Mouse (Mus musculus) thymus, postnatal 4 days (tissue): ENCODE results near the gene Bgn.

ENCODE experiments used
- DNase-seq: peaks from one replicate; pipeline ENCODE4 v3.0.0; 2021

Bgn gene

GRCm38 (mm10) chrX:73483484-73483810 lies at the start of gene Bgn:
Bgn (plus strand) TSS chrX:73483602.
- DNase-seq, result no peak

DNA sequence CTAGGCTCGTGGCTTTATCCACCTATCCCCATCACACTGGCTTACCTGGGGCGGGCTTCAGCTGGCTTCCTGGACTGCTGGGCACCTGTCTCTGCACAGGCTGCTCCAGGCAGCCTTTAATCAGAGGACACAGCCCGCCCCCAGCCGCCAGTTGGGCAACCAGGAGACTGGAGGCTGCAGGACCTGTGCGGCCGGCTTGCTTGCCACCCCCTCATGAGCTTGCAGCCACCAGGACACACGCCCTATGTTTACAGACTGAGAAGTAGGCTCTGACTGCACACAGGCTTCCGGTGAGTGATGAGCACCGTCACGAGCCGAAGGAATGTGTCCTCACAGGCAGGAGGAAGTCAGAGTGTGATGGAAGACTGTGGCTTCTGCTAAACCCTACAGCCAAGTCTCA lies 48.1 kb upstream of the Bgn start, which contains the start of gene Trex2:
Gene Trex2, minus strand, starts transcription at position 93 of the 400 bp plus-strand sequence.
- DNase-seq, result no peak

DNA sequence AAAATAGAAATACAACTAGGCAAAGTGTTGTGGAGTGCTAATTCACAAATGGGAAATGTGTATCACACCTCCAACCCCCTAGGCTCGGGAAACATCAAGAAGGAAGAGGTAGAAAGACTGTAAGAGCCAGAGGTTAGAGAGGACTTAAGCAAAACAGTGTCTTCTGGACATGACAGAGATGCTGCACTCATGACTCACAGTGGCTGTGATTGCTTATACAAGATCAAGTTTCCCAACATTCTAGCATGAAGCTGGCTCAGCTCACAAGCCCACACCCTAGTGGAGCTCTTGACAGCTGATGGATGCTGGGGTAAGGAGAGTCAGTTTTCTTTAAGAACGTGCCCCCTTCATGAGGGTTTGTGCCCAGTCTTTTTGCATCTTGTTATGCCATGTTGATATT lies 42.0 kb upstream of the Bgn start:
- DNase-seq, result no peak

- peak; percentile 82 for DNase-seq
These were observed 31.5 kb upstream of the Bgn start for GRCm38 (mm10) chrX:73451949-73452348.

- DNase-seq, result peak; percentile 87
These were observed 24.5 kb upstream of the Bgn start, which contains the start of gene Haus7 for GRCm38 (mm10) chrX:73458877-73459392. Haus7 (minus strand) TSS chrX:73459044.

DNA sequence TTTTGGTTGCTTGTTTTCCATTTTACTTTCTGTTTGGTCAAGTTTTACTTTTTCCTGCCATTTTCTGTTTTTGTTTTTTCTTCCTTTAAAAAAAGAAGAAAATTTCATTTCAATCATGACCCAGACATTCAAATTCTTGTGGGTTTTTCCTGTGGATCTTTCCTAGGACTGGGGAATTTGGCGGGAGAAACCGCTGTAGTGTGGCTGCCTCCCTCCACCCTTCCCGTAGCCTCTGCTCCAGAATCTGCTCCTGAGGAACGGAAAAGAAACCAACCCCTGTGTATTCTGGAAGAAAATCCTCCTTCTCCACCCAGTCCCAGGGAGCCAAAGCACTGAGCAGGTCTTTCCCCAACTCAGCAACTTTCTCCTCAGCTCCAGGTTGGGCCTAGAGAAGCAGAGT lies 22.6 kb upstream of the Bgn start:
- no peak for DNase-seq

DNA sequence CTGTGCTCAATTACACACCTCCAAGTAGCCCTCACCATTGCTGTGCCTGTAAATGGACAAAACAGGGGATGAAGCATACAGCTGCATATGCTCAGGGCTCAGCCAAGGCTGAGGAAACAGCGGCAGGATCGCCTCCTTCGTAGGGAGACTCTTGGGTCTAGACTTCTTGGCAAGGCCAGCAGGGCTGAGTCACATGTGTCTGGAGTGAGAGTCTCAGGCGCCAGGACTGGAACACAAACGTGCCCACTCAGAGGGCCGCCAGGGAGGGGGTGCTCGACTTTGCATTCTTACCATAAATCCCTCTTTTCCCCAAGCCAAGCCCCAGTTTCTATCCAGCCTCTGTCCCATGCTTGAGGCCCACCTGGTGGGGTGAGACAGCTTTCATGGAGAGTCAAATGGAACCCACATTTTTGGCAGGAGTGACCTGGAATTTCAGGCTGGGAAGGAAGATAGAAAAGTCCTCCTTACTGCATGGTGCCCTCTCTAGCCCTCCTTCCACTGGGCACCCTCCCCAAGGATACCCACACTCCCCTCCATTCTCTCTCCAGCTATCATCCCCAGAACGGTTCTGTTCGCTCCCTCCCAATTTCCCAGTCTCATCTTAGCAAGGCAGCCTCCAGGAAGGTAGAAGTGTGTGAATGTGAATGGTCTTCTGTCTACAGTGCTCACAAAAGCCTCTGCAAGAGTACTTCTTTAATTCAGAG lies 17.8 kb upstream of the Bgn start:
- no peak for DNase-seq

DNA sequence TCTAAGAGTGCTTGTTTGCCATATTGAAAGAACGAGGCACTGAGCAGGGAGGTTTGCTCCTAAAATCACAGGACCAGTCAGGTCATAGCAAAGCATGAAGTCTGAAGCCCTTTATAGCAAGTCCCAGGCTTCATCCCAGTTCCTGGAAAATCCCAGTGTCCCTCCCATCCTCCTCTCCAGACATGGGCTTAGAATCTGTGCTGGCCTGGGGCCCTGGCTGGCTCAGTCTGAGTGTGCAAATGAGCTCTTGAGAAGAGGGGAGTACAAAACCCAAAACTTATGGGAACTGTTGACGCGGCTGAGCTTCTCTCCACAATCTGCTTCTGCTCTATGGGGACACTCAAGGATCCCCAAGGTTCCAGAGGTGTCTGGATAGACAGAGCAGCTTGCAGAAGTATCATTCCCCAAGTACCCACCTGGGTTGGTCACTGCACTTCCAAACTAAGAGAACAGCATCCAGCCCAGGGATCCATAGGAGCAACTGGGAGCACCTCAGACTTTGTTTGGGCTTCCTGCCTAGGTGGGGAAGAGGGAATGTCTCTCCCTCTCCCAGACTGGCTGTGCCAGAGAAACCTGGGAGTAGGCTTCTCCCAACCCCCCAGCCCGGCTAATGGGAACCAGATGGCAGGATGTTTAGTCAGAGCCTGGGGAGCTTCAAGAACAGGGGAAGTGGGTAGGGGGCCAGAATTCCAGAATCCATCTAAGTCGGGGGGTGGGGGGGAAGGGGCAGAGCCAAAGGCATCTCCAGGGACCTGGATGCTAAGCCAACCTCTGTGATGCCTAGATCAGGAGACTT lies 15.8 kb upstream of the Bgn start:
- DNase-seq, result no peak

DNA sequence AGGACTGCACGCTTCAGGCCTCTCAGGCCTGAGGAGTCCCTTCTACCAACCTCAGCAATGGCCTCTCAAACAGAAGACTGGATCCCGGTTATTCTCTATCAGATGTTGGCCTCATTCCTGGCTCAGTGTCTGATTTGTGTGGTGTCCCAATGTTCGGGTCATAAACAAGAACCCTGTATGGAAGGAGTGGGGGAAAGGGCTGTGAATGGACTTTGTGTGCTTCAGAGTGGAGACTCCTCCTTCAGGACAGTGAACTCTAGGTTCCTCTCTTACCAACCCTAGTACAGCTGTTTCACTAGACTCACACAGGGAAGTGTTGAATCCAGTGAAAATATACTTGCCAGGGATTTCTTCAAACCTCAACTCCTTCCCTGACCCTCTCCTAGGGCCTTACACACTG lies 15.1 kb upstream of the Bgn start:
- DNase-seq, result no peak

- no peak for DNase-seq
These were observed 14.7 kb upstream of the Bgn start for GRCm38 (mm10) chrX:73468752-73469151.

GRCm38 (mm10) chrX:73471764-73472163 lies 11.6 kb upstream of the Bgn start:
- no peak for DNase-seq

GRCm38 (mm10) chrX:73474340-73475165 lies 8.8 kb upstream of the Bgn start:
- DNase-seq, result no peak

DNA sequence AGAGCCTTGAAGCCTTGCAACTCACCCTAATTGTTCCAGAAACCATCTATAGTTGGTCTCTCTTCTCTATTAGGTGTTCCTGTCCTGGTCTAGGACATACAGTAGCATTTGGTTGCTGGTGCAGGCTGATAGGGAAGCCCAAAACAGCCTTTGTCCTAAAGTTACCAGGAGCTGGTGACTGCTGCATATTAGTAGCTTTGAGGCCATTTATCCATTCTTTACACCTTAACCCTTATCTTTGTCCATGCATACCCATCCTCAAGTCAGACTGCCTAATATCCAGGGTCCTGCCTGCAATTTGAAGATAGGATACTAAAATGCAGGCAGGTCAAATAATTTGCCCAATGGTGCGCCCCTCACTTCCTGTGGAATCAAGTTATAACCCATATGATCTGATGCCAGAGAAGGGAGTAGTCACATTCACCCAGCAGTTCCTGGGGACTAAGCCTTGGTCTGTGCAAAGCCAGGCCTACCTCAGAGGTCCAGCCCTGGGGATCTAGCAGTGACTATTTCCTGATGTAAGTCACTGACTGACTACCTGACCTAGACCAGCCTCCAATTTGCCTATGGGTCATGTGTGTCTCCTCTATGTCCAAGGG lies 7.6 kb upstream of the Bgn start:
- DNase-seq, result no peak

GRCm38 (mm10) chrX:73476621-73477020 lies 6.8 kb upstream of the Bgn start:
- DNase-seq, result no peak

DNA sequence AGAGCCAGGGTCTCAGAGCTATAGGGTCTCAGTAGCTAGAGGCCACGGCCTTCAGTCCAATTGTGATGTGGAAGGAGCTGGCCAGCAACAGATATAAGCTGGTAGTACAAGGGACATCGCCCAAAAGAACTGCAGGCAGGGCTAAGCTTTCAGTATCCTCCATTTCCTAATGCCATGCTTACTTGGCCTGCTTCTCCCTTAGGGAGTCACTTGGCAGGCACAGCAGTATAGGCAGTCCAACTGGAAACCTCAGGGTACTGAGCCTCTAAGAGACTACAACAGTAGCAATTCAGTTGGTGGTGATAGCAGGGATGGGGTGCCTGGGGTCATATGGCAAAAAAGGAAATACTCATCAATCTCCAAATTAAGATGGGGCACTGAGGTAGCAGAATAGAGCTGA lies 5.9 kb upstream of the Bgn start:
- no peak for DNase-seq

DNA sequence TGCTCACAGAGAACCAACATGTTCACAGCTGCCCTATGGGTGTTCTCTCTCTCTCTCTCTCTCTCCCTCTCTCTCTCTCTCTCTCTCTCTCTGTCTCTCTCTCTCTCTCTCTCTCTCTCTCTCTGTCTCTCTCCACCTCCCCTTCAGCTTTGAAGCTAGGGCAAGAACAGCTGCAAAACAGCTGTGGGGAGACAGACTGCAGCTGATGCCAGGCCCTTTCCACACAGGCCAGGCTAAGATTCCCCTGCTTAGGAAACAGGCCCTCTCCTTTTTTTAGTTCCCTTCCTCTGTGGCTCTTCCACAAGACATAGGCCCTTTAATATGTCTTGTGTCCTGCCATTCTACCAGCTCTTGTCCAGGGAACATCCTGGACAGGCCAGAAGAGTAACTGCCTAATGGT lies 3.7 kb upstream of the Bgn start:
- no peak for DNase-seq

- DNase-seq, result no peak
These were observed 3.1 kb upstream of the Bgn start for GRCm38 (mm10) chrX:73480334-73480733.

DNA sequence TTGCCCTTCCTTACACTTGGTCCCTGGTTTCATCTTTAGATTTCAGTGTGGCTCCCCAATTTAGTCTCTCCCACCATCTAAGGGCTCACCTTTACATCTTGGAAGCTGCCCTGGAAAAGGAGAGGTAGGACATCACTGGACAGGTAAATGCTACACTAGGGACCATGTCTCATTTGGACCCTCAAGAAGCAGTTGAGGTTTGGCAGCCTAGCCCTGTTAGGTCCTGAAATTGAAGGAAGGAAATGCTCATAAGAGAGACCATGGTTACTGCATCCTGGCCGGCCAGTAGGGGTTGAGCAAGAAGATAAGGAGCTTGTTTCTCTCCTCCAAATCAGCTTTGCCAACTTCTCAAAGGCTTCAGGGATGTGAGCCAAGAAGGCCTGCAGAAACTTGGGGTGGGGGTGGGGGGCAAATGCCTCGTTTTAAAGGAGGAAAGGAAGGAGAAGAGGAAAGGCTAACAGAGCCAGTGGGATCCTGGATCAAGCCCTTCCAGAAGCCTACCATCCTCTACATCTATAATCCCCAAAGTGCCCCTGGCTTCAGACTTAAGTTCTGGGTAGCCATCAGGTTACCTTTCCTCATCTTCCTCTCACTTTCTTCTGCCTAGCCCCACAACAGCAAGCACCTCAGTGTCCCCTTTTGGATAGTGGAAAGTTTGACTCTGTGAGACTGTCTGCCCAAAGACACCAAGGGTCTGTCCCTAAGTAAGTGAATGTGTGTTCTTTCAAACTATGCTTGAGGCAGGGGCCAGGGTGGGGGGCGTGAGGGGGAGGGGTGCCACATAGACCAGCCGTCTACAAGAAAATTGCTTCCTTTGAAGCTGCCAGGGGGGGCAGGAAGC lies 539 bp upstream of the Bgn start:
- DNase-seq, result no peak

- no peak for DNase-seq
These were observed 674 bp downstream of the Bgn start for GRCm38 (mm10) chrX:73484076-73484475.

DNA sequence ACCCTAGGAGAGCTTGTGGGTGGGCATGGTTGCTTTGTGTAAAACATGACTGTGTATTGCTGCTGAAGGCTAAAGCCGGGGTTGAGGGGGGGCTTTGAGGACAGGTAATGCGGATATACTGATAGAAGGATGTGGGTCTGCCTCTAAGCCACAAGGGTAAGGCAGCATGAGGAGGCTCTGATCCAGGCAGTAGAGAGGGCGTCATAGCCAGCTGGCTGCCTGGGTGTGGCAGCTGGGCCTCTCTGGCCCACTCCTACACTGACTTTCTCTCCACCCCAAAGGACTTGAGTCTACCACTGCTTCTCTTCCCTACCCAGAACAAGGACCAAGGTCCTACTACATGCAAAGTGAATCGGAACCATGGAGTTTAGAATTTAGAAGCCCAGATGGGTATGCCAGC lies 1.5 kb downstream of the Bgn start:
- no peak for DNase-seq

- no peak for DNase-seq
These were observed 3.5 kb downstream of the Bgn start for GRCm38 (mm10) chrX:73486920-73487319.

DNA sequence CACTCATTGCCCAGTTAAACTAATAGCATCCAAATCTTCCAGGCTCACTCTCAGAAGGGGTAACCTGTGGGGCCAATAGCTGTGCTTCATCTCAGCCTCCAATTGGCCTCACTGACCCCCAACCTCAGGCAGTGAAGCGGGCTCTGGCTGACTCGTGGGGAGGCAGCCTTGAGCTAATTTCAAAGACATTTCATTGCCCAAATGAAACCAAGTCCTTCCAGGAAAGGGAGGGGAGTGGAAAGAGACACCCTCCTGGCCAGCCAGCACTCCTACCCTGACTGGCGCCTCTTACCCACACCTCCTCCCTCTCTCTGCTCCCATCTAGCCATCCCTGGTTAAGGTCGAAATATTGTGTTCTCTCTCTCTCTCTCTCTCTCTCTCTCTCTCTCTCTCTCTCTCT lies 6.8 kb downstream of the Bgn start:
- DNase-seq, result no peak
